Mouse (Mus musculus): ENCODE data around the gene H2-Eb1. TPM values are rescaled to one million over a fixed set of nuclear protein-coding genes. Genes with fewer than 3 reads are reported as not detected.

Gene H2-Eb1
- polyA plus RNA-seq, 1 experiment from 2014 or later: 5.9 TPM

GRCm38 (mm10) chr17:34317275-34317674 is 11.6 kb downstream of the H2-Eb1 start:
- no peak for ATAC-seq (ENCODE audit: insufficient read depth, low FRiP score)
- H3K9me3 ChIP-seq (replicated peaks; ENCODE audit: control insufficient read depth, low read length): no peaks in the 10 kb centered on the region
- H3K9ac ChIP-seq (ENCODE audit: low read length): no peak overlapping the region
- 19% methylated on average over 2 of the region's 2 CpGs for WGBS
- no peak overlapping the region for H3K27ac ChIP-seq (ENCODE audit: low read length)
- H3K27me3 ChIP-seq (ENCODE audit: control insufficient read depth, insufficient read depth, low read length): no peaks in the 10 kb centered on the region
- H3K4me2 ChIP-seq (ENCODE audit: low read depth, low read length): no peak overlapping the region
- no peaks in the 10 kb centered on the region for H3K36me3 ChIP-seq (ENCODE audit: control insufficient read depth, insufficient read depth, low read length)
- no peak overlapping the region for H3K4me3 ChIP-seq (replicated peaks; ENCODE audit: low read length)
- H3K4me1 ChIP-seq (ENCODE audit: control insufficient read depth, insufficient read depth, low read length): no peaks in the 10 kb centered on the region

- Histone ChIP-seq H3K27ac (ENCODE audit: low read length) (no peak within 1 kb of the TSS), H3K4me3 (replicated peaks; ENCODE audit: low read length) (no peak within 1 kb of the TSS), H3K4me2 (ENCODE audit: low read depth, low read length) (no peak within 1 kb of the TSS), H3K4me1 (ENCODE audit: control insufficient read depth, insufficient read depth, low read length) (no peaks in the 10 kb centered on the region), H3K36me3 (ENCODE audit: control insufficient read depth, insufficient read depth, low read length) (no peaks in the 10 kb centered on the region), H3K27me3 (ENCODE audit: control insufficient read depth, insufficient read depth, low read length) (no peaks in the 10 kb centered on the region), H3K9ac (ENCODE audit: low read length) (no peak within 1 kb of the TSS), H3K9me3 (replicated peaks; ENCODE audit: control insufficient read depth, low read length) (no peaks in the 10 kb centered on the region)
- 45% methylated on average over 4 of the region's 4 CpGs for WGBS
- no peak for ATAC-seq (ENCODE audit: insufficient read depth, low FRiP score)
These were observed 19.8 kb downstream of the H2-Eb1 start, which contains the start of gene H2-Eb2 for GRCm38 (mm10) chr17:34325436-34325835. Gene H2-Eb2, plus strand, starts transcription at chr17:34325665.

GRCm38 (mm10) chr17:34326373-34326772 is 20.7 kb downstream of the H2-Eb1 start:
- Histone ChIP-seq H3K36me3 (ENCODE audit: control insufficient read depth, insufficient read depth, low read length) (no peaks in the 10 kb centered on the region), H3K9ac (ENCODE audit: low read length) (no peak overlapping the region), H3K4me1 (ENCODE audit: control insufficient read depth, insufficient read depth, low read length) (no peaks in the 10 kb centered on the region), H3K4me3 (replicated peaks; ENCODE audit: low read length) (no peak overlapping the region), H3K9me3 (replicated peaks; ENCODE audit: control insufficient read depth, low read length) (no peaks in the 10 kb centered on the region), H3K27me3 (ENCODE audit: control insufficient read depth, insufficient read depth, low read length) (no peaks in the 10 kb centered on the region), H3K4me2 (ENCODE audit: low read depth, low read length) (no peak overlapping the region), H3K27ac (ENCODE audit: low read length) (no peak overlapping the region)
- 62% methylated on average over 3 of the region's 3 CpGs for WGBS
- ATAC-seq (ENCODE audit: insufficient read depth, low FRiP score): no peak

- H3K4me2 ChIP-seq (ENCODE audit: low read depth, low read length): no peak overlapping the region
- ATAC-seq (ENCODE audit: insufficient read depth, low FRiP score): no peak
- no peaks in the 10 kb centered on the region for H3K36me3 ChIP-seq (ENCODE audit: control insufficient read depth, insufficient read depth, low read length)
- no peak overlapping the region for H3K4me3 ChIP-seq (replicated peaks; ENCODE audit: low read length)
- H3K9me3 ChIP-seq (replicated peaks; ENCODE audit: control insufficient read depth, low read length): no peaks in the 10 kb centered on the region
- no peaks in the 10 kb centered on the region for H3K27me3 ChIP-seq (ENCODE audit: control insufficient read depth, insufficient read depth, low read length)
- no peak overlapping the region for H3K27ac ChIP-seq (ENCODE audit: low read length)
- H3K4me1 ChIP-seq (ENCODE audit: control insufficient read depth, insufficient read depth, low read length): no peaks in the 10 kb centered on the region
- 71% methylated on average over 2 of the region's 2 CpGs for WGBS
- no peak overlapping the region for H3K9ac ChIP-seq (ENCODE audit: low read length)
These were observed 24.1 kb downstream of the H2-Eb1 start for GRCm38 (mm10) chr17:34329807-34330206.

DNA sequence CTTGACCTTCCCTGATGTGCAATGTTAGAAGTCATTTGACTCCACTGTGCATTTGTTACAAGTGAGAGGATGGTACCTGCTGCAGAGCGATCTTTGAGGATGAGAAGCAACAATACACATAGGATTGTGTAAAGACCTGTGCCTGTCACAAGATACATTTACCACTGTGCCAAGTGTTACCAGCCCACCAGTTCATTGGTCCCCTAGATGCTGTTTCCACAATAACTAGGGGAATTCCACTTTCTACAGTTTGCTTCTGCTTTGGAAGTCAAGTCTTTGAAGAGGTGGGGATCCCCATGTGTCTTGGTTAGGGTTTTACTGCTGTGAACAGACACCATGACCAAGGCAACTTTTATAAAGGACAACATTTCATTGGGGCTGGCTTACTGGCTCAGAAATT is 25.5 kb downstream of the H2-Eb1 start:
- Histone ChIP-seq H3K36me3 (ENCODE audit: control insufficient read depth, insufficient read depth, low read length) (no peaks in the 10 kb centered on the region), H3K9ac (ENCODE audit: low read length) (no peak overlapping the region), H3K27me3 (ENCODE audit: control insufficient read depth, insufficient read depth, low read length) (no peaks in the 10 kb centered on the region), H3K4me3 (replicated peaks; ENCODE audit: low read length) (no peak overlapping the region), H3K9me3 (replicated peaks; ENCODE audit: control insufficient read depth, low read length) (no peaks in the 10 kb centered on the region), H3K27ac (ENCODE audit: low read length) (no peak overlapping the region), H3K4me1 (ENCODE audit: control insufficient read depth, insufficient read depth, low read length) (no peaks in the 10 kb centered on the region), H3K4me2 (ENCODE audit: low read depth, low read length) (no peak overlapping the region)
- 89% methylated on average over 1 of the region's 1 CpGs for WGBS
- no peak for ATAC-seq (ENCODE audit: insufficient read depth, low FRiP score)

GRCm38 (mm10) chr17:34340619-34341402 is 35.1 kb downstream of the H2-Eb1 start:
- Histone ChIP-seq H3K4me2 (ENCODE audit: low read depth, low read length) (no peak overlapping the region), H3K9ac (ENCODE audit: low read length) (no peak overlapping the region), H3K36me3 (ENCODE audit: control insufficient read depth, insufficient read depth, low read length) (no peaks in the 10 kb centered on the region), H3K4me1 (ENCODE audit: control insufficient read depth, insufficient read depth, low read length) (no peaks in the 10 kb centered on the region), H3K4me3 (replicated peaks; ENCODE audit: low read length) (no peak overlapping the region), H3K27me3 (ENCODE audit: control insufficient read depth, insufficient read depth, low read length) (no peaks in the 10 kb centered on the region), H3K9me3 (replicated peaks; ENCODE audit: control insufficient read depth, low read length) (no peaks in the 10 kb centered on the region), H3K27ac (ENCODE audit: low read length) (no peak overlapping the region)
- ATAC-seq (ENCODE audit: insufficient read depth, low FRiP score): no peak
- WGBS: 62% methylated on average over 3 of the region's 3 CpGs

- no peaks in the 10 kb centered on the region for H3K4me1 ChIP-seq (ENCODE audit: control insufficient read depth, insufficient read depth, low read length)
- WGBS: 86% methylated on average over 4 of the region's 4 CpGs
- no peak overlapping the region for H3K4me3 ChIP-seq (replicated peaks; ENCODE audit: low read length)
- H3K27me3 ChIP-seq (ENCODE audit: control insufficient read depth, insufficient read depth, low read length): no peaks in the 10 kb centered on the region
- no peak for ATAC-seq (ENCODE audit: insufficient read depth, low FRiP score)
- H3K9me3 ChIP-seq (replicated peaks; ENCODE audit: control insufficient read depth, low read length): no peaks in the 10 kb centered on the region
- no peak overlapping the region for H3K4me2 ChIP-seq (ENCODE audit: low read depth, low read length)
- H3K36me3 ChIP-seq (ENCODE audit: control insufficient read depth, insufficient read depth, low read length): no peaks in the 10 kb centered on the region
- H3K9ac ChIP-seq (ENCODE audit: low read length): no peak overlapping the region
- H3K27ac ChIP-seq (ENCODE audit: low read length): no peak overlapping the region
These were observed 39.2 kb downstream of the H2-Eb1 start for GRCm38 (mm10) chr17:34344882-34345281.

DNA sequence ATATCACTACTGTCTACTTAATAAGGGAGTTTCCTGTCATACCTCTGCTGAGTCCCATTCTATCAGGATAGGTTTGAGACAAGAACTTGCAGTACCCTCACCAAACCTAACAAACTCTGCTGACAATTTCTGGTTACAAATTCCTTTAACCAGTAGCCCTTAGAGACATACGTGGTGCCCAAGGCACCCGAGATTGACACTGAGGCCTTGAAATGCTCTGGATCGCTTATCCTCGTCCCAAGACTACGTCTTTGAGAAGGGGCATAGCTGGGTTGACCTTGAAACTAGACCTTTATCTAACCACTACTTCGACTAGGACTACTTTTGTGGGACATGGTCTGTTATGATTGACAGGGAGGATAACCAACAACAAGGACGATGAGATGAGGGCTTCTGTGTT is 39.8 kb downstream of the H2-Eb1 start:
- ATAC-seq (ENCODE audit: insufficient read depth, low FRiP score): no peak
- no peak overlapping the region for H3K9ac ChIP-seq (ENCODE audit: low read length)
- H3K4me2 ChIP-seq (ENCODE audit: low read depth, low read length): no peak overlapping the region
- WGBS: 79% methylated on average over 7 of the region's 7 CpGs
- no peaks in the 10 kb centered on the region for H3K27me3 ChIP-seq (ENCODE audit: control insufficient read depth, insufficient read depth, low read length)
- no peaks in the 10 kb centered on the region for H3K9me3 ChIP-seq (replicated peaks; ENCODE audit: control insufficient read depth, low read length)
- no peaks in the 10 kb centered on the region for H3K36me3 ChIP-seq (ENCODE audit: control insufficient read depth, insufficient read depth, low read length)
- no peaks in the 10 kb centered on the region for H3K4me1 ChIP-seq (ENCODE audit: control insufficient read depth, insufficient read depth, low read length)
- no peak overlapping the region for H3K27ac ChIP-seq (ENCODE audit: low read length)
- H3K4me3 ChIP-seq (replicated peaks; ENCODE audit: low read length): no peak overlapping the region

GRCm38 (mm10) chr17:34346041-34346440 is 40.4 kb downstream of the H2-Eb1 start:
- H3K4me1 ChIP-seq (ENCODE audit: control insufficient read depth, insufficient read depth, low read length): no peaks in the 10 kb centered on the region
- H3K27ac ChIP-seq (ENCODE audit: low read length): no peak overlapping the region
- no peaks in the 10 kb centered on the region for H3K36me3 ChIP-seq (ENCODE audit: control insufficient read depth, insufficient read depth, low read length)
- H3K9ac ChIP-seq (ENCODE audit: low read length): no peak overlapping the region
- H3K4me3 ChIP-seq (replicated peaks; ENCODE audit: low read length): no peak overlapping the region
- 64% methylated on average over 3 of the region's 3 CpGs for WGBS
- H3K4me2 ChIP-seq (ENCODE audit: low read depth, low read length): no peak overlapping the region
- no peak for ATAC-seq (ENCODE audit: insufficient read depth, low FRiP score)
- no peaks in the 10 kb centered on the region for H3K27me3 ChIP-seq (ENCODE audit: control insufficient read depth, insufficient read depth, low read length)
- no peaks in the 10 kb centered on the region for H3K9me3 ChIP-seq (replicated peaks; ENCODE audit: control insufficient read depth, low read length)

Measured in stomach, embryonic 16.5 days (tissue).